Mouse (Mus musculus) midbrain, postnatal 0 days (tissue): ENCODE data around the gene Asb8. TPM values are rescaled to one million over a fixed set of nuclear protein-coding genes. Genes with fewer than 3 reads are reported as not detected.

Experiments
- ATAC-seq: fragments of 200-750 bp; cut with Nextera tagmentation; 2 replicates; pipeline ENCODE4 v1.8.0; 2017; ENCODE audit warnings: moderate number of reproducible peaks, mild to moderate bottlenecking, moderate TSS enrichment, moderate library complexity; ENCODE audit not compliant: low FRiP score
- DNase-seq: peaks from one replicate; pipeline ENCODE4 v3.0.0-alpha.2; 2015; ENCODE audit warnings: low spot score
- H3K27ac ChIP-seq: fragments of 300-500 bp; sonication (generic); 2 replicates; pipeline ENCODE4 v1.5.1; 2014; ENCODE audit warnings: low read depth, mild to moderate bottlenecking, low read length, mixed read lengths
- H3K27me3 ChIP-seq: fragments of 300-500 bp; sonication (generic); 2 replicates; pipeline ENCODE4 v1.6.1; 2014; ENCODE audit warnings: low read length, control low read depth, mixed read lengths; ENCODE audit not compliant: insufficient read depth
- H3K36me3 ChIP-seq: fragments of 300-500 bp; sonication (generic); 2 replicates; pipeline ENCODE4 v1.6.1; 2014; ENCODE audit warnings: low read length, control low read depth, mixed read lengths; ENCODE audit not compliant: insufficient read depth
- H3K4me1 ChIP-seq: fragments of 300-500 bp; sonication (generic); 2 replicates; pipeline ENCODE4 v1.6.1; 2014; ENCODE audit warnings: mild to moderate bottlenecking, control low read depth, antibody characterized with exemption, low read length, mixed read lengths; ENCODE audit not compliant: insufficient read depth
- H3K4me2 ChIP-seq: fragments of 300-500 bp; sonication (generic); 2 replicates; pipeline ENCODE4 v1.6.1; 2014; ENCODE audit warnings: low read depth, mild to moderate bottlenecking, low read length, mixed read lengths; ENCODE audit not compliant: poor library complexity, severe bottlenecking
- H3K4me3 ChIP-seq: fragments of 300-500 bp; sonication (generic); 2 replicates; pipeline ENCODE4 v1.5.1; 2014; ENCODE audit warnings: low read depth, mild to moderate bottlenecking, low read length, moderate library complexity
- H3K9ac ChIP-seq: fragments of 300-500 bp; sonication (generic); replicated peaks from 2 replicates; pipeline ENCODE4 v1.6.1; 2014; ENCODE audit warnings: mild to moderate bottlenecking, low read length, moderate library complexity, mixed read lengths; ENCODE audit not compliant: poor library complexity, severe bottlenecking
- H3K9me3 ChIP-seq: fragments of 300-500 bp; sonication (generic); 2 replicates; pipeline ENCODE4 v1.6.1; 2016; ENCODE audit warnings: low read length, control low read depth
- CTCF ChIP-seq: IDR thresholded peaks from 2 replicates; pipeline ENCODE4 v1.5.1; 2016; ENCODE audit warnings: antibody characterized with exemption, mild to moderate bottlenecking
- WGBS: fragments of 180-500 bp; shearing (Covaris S2); extraction: QIAGEN DNeasy Blood & Tissue Kit; methylation state at CpG from one replicate; pipeline ENCODE4 v1.1.7; 2014; 5-methylcytosine and 5-hydroxymethylcytosine counted together
- polyA plus RNA-seq: library from polyadenylated mRNA; unstranded; fragments of >200 nt; fragmentation: Nextera tagmentation; extraction: Ambion mirVana; gene quantifications from 2 replicates; pipeline ENCODE4 v1.2.1, GENCODE M21; 2015
- total RNA-seq: library from RNA; depleted of rRNA; stranded (reverse); fragments of >200 nt; gene quantifications from 2 replicates; pipeline ENCODE4 v1.2.3, GENCODE M21; 2014

Gene Asb8
- total and polyA plus RNA-seq, 2 experiments from 2014 or later: 59.2 to 60.5 TPM

DNA sequence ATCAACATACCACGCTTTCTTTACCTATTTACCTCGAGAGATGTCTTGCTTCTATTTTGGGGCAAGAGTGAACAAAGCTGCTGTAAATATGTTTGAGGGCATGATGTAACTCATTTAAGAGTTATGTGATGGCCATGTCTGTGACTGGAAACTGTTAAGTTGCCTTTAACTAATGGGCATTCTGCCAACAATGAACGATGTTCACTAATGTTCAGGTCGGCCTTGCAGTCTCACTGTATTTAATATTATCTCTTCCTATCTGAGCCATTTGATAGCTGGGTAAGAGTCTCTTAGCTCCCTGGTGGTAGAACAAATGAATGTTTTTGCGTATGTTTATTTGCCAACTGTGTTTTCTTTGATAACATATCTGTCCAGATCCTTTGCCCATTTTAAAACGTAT is 58.9 kb downstream of the Asb8 start:
- Histone ChIP-seq H3K4me2 (no peak overlapping the region), H3K36me3 (no peaks in the 10 kb centered on the region), H3K27ac (no peak overlapping the region), H3K4me1 (peaks cover 3% of the 10 kb centered on the region; the same call in 1 of the 2 replicates), H3K4me3 (no peak overlapping the region), H3K27me3 (no peaks in the 10 kb centered on the region), H3K9ac (no peak overlapping the region), H3K9me3 (no peaks in the 10 kb centered on the region)
- no peak for TF ChIP-seq CTCF
- 84% methylated on average over 6 of the region's 6 CpGs for WGBS
- no peak for ATAC-seq
- no peak for DNase-seq

DNA sequence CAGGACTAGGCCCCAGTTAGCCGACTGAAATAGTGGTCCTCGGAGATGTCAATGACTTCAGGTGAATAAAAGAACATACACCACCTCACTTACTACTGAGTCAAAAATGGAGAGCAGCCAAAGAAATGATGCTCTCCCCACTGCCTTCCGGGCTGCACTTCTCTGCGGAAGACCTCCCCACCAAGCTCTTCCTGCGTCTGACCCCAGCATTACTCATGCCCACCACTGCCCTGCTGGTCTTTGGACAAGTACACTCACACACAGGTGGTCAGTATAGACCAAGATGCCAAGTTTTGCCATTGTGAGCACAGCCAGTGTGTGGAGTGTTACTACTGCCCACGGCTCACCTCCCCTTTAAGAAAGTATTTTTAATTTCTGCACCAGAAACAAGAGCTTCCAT is 63.0 kb downstream of the Asb8 start:
- 91% methylated on average over 6 of the region's 6 CpGs for WGBS
- H3K4me2 ChIP-seq: no peak overlapping the region
- no peak overlapping the region for H3K27ac ChIP-seq
- no peaks in the 10 kb centered on the region for H3K9me3 ChIP-seq
- 0 out of 2 replicates have a peak, but pooled peaks cover 3% of the 10 kb centered on the region for H3K27me3 ChIP-seq
- H3K4me1 ChIP-seq: no peaks in the 10 kb centered on the region
- no peak for TF ChIP-seq CTCF
- H3K36me3 ChIP-seq: no peaks in the 10 kb centered on the region
- no peak for ATAC-seq
- no peak overlapping the region for H3K9ac ChIP-seq
- DNase-seq: no peak
- H3K4me3 ChIP-seq: no peak overlapping the region

DNA sequence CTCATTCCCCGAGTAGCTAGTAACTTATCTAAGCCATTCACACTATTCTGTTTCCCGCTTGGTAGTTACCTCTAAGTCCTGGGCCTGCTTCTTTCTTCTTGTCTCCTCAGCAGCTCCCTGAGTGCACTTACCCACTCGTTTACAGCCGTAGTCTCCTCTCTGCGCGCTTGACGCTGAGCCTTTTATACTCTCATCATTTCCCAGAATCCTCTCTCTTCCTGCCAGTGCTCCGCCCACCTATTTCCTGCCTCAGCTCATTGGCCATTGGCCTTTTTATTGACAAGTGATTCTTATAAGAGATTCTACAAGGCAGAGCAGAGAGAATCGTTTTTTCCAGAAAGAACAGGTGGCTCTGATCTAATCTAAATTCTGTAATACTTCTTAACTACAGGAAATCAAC is 66.9 kb downstream of the Asb8 start:
- DNase-seq (no peak), ATAC-seq (no peak)
- Histone ChIP-seq H3K4me1 (peaks cover 4% of the 10 kb centered on the region; the same call in 1 of the 2 replicates), H3K27me3 (0 out of 2 replicates have a peak, but pooled peaks cover 3% of the 10 kb centered on the region), H3K4me2 (no peak overlapping the region), H3K4me3 (no peak overlapping the region), H3K36me3 (no peaks in the 10 kb centered on the region), H3K27ac (no peak overlapping the region), H3K9me3 (no peaks in the 10 kb centered on the region), H3K9ac (no peak overlapping the region)
- TF ChIP-seq CTCF: no peak
- 89% methylated on average over 9 of the region's 9 CpGs for WGBS

DNA sequence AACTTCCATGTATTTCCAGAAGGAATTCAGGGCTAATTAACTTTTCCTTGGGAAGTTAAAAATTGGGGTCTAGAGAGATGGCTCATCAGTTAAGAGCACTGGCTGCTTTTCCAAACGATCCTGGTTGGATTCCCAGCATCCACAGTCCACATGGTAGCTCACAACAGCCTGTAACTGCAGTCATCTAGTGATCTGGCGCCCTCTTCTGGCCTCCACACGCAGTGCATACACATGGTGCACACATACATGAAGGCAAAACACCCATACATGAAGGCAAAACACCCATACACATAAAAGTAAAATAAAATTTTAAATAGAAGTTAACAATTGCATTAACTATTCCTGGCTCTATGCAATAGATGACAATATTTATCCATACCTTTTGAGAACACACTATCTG is 68.5 kb downstream of the Asb8 start:
- H3K36me3 ChIP-seq: no peaks in the 10 kb centered on the region
- H3K4me2 ChIP-seq: no peak overlapping the region
- TF ChIP-seq CTCF: peak; percentile 29; the same call in 1 of the 2 replicates
- H3K4me3 ChIP-seq: no peak overlapping the region
- H3K9me3 ChIP-seq: no peaks in the 10 kb centered on the region
- H3K27ac ChIP-seq: no peak overlapping the region
- WGBS: 49% methylated on average over 3 of the region's 3 CpGs
- H3K27me3 ChIP-seq: 0 out of 2 replicates have a peak, but pooled peaks cover 3% of the 10 kb centered on the region
- ATAC-seq (no peak), DNase-seq (no peak)
- peaks cover 4% of the 10 kb centered on the region; the same call in 1 of the 2 replicates for H3K4me1 ChIP-seq
- no peak overlapping the region for H3K9ac ChIP-seq

DNA sequence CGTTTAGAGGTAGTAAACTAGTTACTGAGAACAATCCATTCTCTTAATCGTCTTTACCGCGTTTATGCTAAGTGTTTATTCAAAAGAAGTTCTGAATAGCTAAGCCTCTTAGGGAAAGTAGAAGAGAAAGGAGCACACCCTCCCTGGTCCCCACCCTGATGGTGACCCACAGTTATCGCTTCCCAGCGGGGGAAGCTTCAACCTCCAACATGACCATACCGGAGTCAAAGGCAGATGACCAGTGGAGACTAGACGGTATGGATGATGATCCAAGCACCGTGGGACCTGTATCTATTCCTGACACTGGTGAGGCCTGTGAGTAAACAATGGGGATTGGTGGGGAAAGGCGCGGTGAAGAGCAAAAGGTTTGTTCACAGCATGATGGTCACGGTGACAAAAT is 70.5 kb downstream of the Asb8 start:
- Histone ChIP-seq H3K4me3 (no peak overlapping the region), H3K4me2 (no peak overlapping the region), H3K9me3 (no peaks in the 10 kb centered on the region), H3K27ac (no peak overlapping the region), H3K9ac (no peak overlapping the region), H3K27me3 (0 out of 2 replicates have a peak, but pooled peaks cover 2% of the 10 kb centered on the region), H3K36me3 (no peaks in the 10 kb centered on the region), H3K4me1 (peaks cover 7% of the 10 kb centered on the region; the same call in 1 of the 2 replicates)
- DNase-seq (no peak), ATAC-seq (no peak)
- no peak for TF ChIP-seq CTCF
- WGBS: 91% methylated on average over 12 of the region's 12 CpGs

DNA sequence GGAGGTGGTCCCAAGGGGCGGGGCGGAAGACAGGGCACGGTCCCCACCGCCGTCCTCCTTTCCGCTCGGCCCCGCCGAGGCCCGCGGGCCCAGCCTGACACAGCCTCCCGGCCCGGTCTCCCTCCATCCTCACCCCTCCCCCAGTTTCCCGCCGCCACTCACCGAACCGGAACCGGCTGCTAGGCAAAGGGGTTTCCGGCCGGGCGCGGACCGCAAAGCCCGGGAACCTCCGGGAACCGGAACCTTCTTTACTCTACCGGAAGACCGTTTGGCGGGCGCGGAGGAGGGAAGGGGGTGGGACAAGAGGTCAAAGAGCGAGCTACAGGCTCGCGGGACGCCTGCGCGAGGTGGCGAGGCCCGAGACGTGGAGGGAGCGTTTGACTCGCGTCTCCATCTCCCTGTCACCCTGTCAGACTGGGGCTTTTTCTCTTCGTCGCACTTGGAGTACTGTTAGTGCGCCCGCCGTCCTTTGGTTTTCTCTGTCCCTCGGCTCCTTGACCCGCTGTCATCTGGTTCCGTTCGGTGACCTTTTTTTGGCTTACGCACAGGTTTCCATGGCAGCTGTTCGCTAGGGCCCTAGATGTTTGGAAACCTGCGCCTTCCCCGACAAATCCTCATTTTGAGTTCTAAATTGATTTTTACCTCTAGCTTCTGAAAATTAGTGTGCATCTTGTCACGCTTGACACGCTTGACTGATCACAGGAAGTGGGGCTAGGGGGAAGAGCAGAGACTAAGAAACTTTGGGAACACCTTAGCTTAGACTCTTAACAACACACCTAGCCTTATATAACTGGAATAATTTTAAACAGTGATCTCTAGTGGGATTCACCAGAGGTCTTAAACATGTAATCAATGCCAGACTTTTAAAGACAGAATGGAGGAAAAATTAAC is 72.1 kb downstream of the Asb8 start, which contains the start of gene Senp1:
Gene Senp1 (minus strand): TSS at position 624 of the 891 bp plus-strand sequence.
- peak within 1 kb of the TSS; percentile 96 for H3K27ac ChIP-seq
- H3K27me3 ChIP-seq: no peaks in the 10 kb centered on the region
- no peak for TF ChIP-seq CTCF
- H3K9ac ChIP-seq: peak within 1 kb of the TSS; percentile 92
- H3K4me3 ChIP-seq: peak within 1 kb of the TSS; percentile 90
- DNase-seq (peak; percentile 92), ATAC-seq (peak; percentile 93)
- H3K4me1 ChIP-seq: peaks cover 7% of the 10 kb centered on the region; the same call in 1 of the 2 replicates
- H3K4me2 ChIP-seq: peak within 1 kb of the TSS; percentile 69
- no peaks in the 10 kb centered on the region for H3K9me3 ChIP-seq
- WGBS: under 1% methylated on average over 52 of the region's 58 CpGs
- H3K36me3 ChIP-seq: no peaks in the 10 kb centered on the region
